Mouse (Mus musculus) stomach, postnatal 0 days (tissue): ENCODE results near the gene Gzmf.

Experiments
- CTCF ChIP-seq: IDR thresholded peaks from 2 replicates; pipeline ENCODE4 v1.5.1; 2016; ENCODE audit warnings: antibody characterized with exemption, low read depth, mild to moderate bottlenecking, moderate library complexity
- EP300 ChIP-seq: optimal IDR thresholded peaks from 2 replicates; pipeline ENCODE3; 2016; ENCODE audit warnings: antibody characterized with exemption

- TF ChIP-seq CTCF, result no peak
- no peak for TF ChIP-seq EP300
Observed at GRCm38 (mm10) chr14:56234556-56234955, 23.3 kb upstream of the Gzmf start, which contains the start of gene Gzmc.
